Mouse (Mus musculus) yolk sac, embryonic 10.5 days (tissue): ENCODE data around the gene Tomm40l.
"Not testable (repeated sequence)": the region's sequence is repeated elsewhere in the genome, so short reads cannot be mapped to it uniquely, and the experiment has no call there.

Experiments
- DNase-seq: peaks from one replicate; pipeline ENCODE4 v3.0.0-alpha.2; 2017; ENCODE audit warnings: low spot score

Gene Tomm40l

DNA sequence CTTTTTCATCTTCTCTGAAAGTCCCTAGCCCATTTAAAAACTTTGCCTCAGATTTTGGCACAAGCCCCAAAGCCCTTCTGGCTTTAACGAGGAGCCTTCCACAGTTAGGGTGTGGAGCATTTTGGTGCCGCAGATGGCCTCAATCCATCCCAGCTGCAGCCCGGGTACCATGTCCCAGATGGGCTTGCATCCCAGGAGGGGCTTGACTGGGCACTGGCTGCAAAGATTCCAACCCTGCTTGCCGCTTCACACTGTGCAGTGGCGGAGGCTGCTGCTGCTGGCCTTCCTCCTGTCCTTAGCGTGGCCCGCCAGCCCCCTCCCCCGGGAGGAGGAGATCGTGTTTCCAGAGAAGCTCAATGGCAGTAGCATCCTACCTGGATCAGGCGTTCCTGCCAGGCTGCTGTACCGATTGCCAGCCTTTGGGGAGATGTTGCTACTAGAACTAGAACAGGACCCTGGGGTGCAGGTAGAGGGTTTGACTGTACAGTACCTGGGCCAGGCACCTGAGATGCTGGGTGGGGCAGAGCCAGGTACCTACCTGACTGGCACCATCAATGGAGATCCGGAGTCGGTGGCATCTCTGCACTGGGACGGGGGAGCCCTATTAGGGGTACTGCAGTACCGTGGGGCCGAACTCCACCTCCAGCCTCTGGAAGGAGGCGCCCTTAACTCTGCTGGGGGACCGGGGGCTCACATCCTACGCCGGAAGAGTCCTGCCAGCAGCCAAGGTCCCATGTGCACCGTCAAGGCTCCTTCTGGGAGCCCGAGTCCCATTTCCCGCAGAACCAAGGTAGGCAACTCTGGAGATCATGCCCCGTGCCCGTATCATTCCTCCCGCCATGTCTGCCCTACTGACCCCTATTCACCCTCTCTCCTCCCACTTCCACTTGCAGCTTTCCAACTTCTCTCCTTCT, 28.6 kb upstream of the Tomm40l start, which contains the start of gene Ndufs2:
Gene Ndufs2, minus strand, starts transcription at position 709 of the 914 bp plus-strand sequence.
- DNase-seq: no peak

DNA sequence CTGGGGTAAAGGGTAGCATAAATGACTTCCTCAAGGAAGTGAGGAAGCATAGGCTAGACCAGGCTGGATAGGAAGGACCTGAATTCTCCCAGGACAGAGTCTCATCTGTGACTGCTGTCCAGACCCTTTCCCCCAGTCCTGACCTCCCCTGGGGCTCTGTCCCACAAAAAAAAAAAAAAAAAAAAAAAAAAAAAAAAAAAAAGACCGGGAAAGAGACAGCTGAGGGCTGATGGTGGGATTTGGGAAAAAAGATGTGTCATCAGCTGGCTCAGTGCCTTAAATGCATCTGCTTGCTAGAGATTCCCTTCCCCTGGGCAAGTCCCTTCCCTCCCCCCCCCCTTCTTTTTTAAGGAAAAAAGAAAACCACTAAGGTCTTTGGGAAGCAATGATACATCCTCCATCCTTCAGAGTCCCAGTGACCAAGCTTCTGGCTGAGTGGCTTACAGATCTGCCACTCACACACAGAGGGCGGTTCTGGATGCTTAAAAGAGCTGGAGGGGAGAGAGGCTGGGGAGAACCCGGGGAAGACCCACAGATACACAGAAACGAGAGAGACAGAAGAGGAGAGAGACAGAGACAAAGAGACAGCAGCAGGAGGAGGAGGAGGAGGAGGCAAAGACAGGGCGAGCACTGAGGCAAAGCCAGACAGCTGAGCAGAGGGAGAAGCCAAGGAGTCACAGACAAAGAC, 27.7 kb upstream of the Tomm40l start, which contains the start of gene Adamts4:
Gene Adamts4, plus strand, starts transcription at position 509 of the 688 bp plus-strand sequence.
- DNase-seq: no peak

GRCm38 (mm10) chr1:171248386-171249226, 26.3 kb upstream of the Tomm40l start:
- no peak for DNase-seq

GRCm38 (mm10) chr1:171247916-171248315, 25.6 kb upstream of the Tomm40l start:
- DNase-seq: no peak

DNA sequence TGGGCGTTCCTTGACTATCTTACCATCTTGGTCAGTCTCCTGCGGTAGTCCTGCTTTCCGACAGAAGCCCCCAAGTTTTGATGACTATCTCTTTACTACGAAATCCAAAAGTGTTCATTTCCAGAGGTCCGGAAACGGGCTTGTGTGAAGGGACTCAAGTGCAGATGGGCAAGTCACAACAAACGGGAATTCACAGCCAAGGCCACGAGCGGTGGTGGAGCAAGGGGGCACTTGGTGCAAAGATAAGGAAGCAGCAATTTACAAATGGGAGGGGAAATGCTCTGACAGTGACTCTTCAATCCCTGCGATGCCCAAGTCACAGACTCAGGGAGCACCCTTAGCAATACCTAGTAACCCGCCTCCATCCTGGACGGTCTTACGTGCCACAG, 25.1 kb upstream of the Tomm40l start:
- no peak for DNase-seq

DNA sequence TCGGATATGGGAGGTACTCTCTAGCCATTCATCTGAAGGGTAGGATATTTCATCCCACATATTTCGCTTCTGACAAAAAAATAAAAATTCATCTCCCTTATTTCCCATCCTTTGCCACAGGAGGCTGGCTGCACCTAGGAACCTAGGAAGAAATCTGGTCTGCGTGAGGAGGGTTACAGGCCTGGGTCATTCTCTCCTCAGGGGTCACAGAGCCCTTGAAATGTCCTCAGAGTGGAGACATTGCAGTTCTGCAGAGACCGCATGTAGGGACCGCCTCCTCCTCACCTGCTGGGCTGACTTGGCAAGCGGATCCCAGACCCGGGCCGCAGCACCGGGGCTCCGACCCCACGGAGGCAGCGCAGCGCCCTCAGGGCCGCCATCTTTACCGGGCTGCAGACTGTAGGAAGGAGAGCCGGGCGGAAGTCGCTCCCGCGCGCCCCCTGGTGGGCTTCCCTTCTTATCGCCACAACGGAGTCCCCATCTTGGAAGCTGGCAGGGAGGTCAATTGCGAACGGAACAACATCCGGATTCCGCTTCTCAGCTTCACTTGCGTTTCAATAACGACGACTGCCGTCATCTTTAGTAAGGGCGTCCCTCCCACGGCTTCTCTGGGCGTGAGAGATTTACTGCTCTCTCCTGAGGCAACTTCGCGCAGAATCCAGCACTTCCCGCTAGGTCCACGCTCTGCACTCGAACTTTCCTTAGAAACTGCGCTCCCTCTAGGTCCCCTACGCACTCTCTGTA, 24.6 kb upstream of the Tomm40l start:
- peak; percentile 97 for DNase-seq

DNA sequence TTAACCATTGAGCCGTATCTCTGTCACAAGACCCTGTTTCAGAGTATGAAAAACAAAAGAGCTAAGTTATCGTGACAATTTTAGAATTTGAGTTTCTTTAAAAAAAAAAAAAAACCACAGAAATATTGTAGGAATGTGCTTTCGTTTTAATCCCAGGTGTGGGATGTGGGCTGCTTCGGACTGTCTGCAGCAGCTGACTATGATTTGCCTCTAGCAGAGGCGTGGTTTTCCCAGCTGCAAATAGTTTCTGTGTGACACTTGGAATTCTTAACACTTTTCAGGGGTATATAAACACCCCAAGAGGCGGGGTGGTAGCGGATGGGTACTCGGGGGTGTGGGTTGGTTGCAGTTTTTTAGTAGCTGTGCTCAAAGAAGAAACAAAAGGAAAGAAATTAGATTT, 23.0 kb upstream of the Tomm40l start:
- DNase-seq: no peak

DNA sequence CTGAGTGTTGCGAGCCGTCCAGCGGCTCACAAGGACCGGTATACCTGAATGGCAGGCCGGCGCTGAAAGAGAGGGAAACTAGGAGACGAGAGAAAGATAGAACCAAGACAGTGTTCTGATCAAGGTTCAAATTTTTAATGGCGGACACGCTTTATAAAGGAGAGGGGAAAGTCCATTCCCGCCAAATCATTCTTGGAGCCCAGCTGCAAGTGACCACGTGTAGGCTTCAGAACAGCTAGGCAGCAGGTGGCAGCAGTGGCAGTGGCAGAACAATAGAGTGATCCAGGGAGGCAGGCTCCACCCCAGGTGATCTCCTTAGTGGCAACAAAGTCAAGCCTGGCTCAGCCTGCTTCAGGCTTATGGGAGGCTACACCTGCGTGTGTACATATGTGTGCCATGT, 19.6 kb upstream of the Tomm40l start:
- not testable (repeated sequence) for DNase-seq

DNA sequence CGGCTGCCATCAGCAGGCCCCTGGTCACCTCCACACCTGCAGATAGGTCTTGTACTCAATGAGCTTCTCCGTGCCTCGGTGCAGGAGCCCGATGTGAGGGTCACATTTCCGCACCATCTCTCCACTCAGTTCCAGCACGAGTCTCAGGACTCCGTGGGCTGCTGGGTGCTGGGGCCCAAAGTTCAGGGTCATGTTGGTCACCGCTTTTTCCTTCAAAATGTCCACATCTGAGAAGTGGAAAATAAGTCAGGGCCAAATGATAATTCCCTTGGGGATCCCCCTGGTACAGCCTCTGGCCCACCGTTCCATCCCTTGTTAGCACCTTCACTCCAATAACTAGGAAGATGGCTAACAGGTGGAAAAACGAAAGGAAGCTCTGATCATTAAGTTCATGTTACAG, 18.6 kb upstream of the Tomm40l start:
- DNase-seq: no peak

- no peak for DNase-seq
Observed at GRCm38 (mm10) chr1:171239992-171240744, 17.9 kb upstream of the Tomm40l start.

- DNase-seq: peak; percentile 77
Observed at GRCm38 (mm10) chr1:171238463-171238862, 16.1 kb upstream of the Tomm40l start.

GRCm38 (mm10) chr1:171237438-171237837, 15.1 kb upstream of the Tomm40l start:
- peak; percentile 85 for DNase-seq

DNA sequence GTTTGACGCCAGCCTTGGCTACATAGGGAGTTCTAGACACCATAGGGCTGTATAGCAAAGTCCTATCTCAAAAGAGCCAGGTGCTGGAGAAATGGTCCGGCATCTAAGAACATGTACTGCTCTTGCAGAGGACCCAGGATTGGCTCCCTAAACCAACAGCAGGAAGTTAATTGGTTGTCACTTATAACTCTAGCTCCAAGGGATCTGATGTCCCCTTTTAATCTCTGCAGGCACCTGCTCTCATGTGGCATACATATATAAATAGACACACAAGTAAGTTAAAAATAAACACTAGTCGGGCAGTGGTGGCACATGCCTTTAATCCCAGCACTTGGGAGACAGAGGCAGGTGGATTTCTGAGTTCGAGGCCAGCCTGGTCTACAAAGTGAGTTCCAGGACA, 13.5 kb upstream of the Tomm40l start:
- DNase-seq: no peak

DNA sequence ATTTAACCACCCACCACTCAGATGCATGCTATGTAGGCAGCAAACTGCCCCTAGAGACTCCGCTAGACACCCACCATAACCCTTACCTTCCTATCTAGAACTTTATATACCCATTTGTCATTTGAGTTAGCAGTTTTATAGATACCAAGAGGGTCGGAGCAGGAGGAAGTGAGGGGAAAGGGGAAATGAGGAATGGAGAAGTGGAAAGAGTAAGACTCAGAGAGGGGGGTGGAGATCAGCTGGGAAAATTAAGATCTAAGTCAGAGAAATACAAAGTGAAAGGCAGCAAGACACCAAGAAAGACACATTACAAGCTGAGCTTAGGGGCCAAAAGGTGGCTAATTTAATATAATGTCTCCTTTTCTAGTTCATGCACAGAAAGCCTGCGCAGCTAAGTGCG, 12.2 kb upstream of the Tomm40l start:
- no peak for DNase-seq

DNA sequence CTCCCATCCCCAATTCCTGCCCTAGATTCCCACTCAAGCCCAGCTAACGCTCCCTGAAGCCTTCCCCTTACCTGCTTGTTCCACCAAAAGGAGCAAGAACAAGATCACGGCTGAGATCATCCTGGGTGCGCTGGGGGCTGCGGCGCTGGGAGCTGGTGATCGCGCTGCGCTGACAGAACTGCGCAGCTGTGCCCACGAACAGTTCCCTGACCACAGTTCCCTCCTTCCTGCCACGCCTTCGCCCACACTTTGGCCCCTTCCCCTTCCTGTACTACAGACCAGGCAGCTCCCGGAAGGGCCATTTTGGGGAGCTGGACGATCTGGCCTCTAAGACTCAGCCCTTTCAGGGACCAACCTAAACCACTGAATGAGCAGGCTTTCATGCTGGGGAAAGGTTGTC, 11.8 kb upstream of the Tomm40l start, which contains the start of gene Fcer1g:
Gene Fcer1g, minus strand, starts transcription at position 240 of the 400 bp plus-strand sequence.
- DNase-seq: no peak

DNA sequence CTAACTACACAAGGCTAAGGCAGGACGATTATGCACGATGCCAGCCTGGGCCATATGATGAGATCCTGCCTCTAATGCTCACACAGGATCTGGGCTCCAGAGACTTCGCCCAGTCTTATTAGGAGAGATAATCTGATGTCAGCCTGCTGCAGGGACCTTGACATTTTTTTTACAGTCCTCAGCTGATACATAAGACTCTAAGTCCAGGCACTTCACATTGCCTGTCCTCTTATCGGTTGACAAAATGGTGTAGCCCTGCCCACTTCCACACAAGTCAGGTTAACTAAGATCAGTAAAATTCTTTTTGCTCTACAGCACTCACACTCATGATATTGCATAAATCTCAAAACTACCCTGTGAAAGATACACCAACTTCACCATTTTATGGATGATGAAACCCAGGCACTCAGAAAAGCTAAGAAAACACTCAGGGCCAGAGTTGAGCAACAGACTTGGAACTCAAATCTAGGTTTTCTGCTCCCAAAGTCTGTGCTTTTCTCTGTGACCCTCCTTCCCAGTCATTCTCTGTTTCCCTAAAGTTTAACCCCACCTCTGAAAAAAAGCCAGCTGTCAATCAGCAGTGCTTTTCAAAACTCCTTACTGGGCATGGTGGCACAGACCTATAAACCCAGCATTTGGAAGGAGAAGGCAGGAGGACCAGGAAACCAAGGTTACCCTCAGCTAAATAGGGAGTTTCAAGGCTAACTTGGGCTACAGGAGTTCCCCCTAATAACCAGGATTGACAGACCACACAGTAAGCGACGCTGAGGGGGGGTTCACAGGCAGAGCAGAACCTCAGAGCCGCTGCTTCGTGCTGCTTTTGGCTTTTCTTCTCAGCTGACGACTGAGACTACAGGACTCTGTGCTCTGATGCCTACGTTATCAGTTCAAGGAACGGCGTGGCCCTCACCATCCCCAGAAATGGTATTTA, 10.8 kb upstream of the Tomm40l start:
- DNase-seq: no peak

DNA sequence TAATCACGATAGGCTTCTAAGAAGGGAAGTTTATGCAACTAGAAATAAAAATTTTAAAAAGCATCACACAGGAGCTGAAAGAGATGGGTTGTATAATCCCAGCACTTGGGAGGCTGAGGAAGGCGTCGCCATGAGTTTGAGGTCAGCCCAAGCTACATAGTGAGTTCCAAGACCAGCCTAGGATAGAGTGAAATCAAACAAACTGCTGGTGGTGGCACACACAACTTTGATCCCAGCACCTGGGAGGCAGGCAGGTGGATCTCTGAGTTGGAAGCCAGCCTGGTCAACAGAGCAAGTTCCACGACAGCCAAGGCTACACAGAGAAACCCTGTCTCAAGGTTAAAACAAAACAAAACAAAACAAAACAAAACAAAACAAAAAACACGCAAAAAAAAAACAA, 10.0 kb upstream of the Tomm40l start:
- no peak for DNase-seq

DNA sequence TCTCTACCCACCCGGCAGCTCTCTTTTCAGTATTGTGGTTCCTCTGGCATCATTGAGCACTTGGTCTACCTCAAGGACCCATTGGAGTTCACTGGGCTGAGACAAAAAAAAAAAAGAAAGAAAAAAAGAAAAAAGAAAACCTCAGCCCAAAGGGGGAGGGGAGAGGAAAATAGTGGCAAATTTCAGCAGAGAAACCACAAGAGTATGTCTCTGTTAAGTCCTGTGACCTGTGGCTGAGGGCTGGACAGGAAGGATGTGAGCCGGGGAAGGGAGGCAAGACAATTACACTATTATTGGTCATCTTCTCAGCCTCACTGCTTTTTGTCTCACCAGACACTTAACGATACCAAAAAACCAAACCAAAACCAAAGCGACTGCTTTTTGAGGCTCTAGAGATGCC, 9.5 kb upstream of the Tomm40l start:
- DNase-seq: no peak

- no peak for DNase-seq
Observed at GRCm38 (mm10) chr1:171230215-171230614, 7.9 kb upstream of the Tomm40l start.

DNA sequence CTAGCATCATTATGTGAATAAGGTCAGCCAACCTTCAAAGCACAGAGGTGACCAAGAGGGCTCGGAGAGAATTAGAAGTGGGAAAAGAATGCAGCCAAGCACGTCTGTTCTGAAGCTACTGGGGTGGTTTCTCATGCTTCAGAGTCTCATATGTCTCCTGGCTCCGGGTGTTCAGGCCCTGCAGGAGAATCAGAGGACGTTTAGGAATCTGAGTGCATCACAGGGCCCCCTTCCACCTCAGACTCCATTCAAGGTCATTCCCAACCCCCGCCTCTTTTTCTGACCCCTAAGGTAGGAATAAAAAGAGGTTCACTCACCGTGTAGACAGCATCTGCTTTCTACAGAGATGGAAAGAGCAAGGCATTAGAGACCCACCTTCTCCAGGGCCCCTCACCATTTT, 7.4 kb upstream of the Tomm40l start:
- DNase-seq: no peak
